Mouse (Mus musculus) G1E (cell line): Measurements from ENCODE around the gene Rab13.

Experiments used
- CTCF ChIP-seq: IDR thresholded peaks from 2 replicates; pipeline ENCODE4 v1.5.1; 2012; ENCODE audit warnings: low read depth, low read length, inconsistent platforms, mixed read lengths
- GATA1 ChIP-seq: IDR thresholded peaks from 2 replicates; pipeline ENCODE4 v1.6.1; 2012; ENCODE audit warnings: borderline replicate concordance, low read length, inconsistent platforms, mixed read lengths
- TAL1 ChIP-seq: conservative IDR thresholded peaks from 2 replicates; pipeline ENCODE4 v1.6.1; 2012; ENCODE audit warnings: low read depth, low read length, inconsistent platforms, mixed read lengths

- no peak for TF ChIP-seq GATA1
- no peak for TF ChIP-seq CTCF
- no peak for TF ChIP-seq TAL1
These were observed 52.6 kb downstream of the Rab13 start for GRCm38 (mm10) chr3:90265932-90266741.
